Mouse (Mus musculus) adrenal gland (tissue): Measurements from ENCODE around the gene Dennd1b.

Source experiments
- intact Hi-C: fragments of 180-260 bp; cut with DNase I; formaldehyde crosslinking; loops from one replicate; pipeline ENCODE4 v1.15.1; 2025

Gene Dennd1b

GRCm38 (mm10) chr1:138959903-138960483 lies 3.2 kb upstream of the Dennd1b start:
- intact Hi-C loops, result loop anchor here (5.0 kb wide), 1 partner anchor 48 kb away; no protein-coding TSS in a partner anchor

GRCm38 (mm10) chr1:138962266-138963101 lies 751 bp upstream of the Dennd1b start:
- intact Hi-C loops, result no loop called here

GRCm38 (mm10) chr1:138963868-138964458 lies 728 bp downstream of the Dennd1b start:
- intact Hi-C loops, result no loop called here

DNA sequence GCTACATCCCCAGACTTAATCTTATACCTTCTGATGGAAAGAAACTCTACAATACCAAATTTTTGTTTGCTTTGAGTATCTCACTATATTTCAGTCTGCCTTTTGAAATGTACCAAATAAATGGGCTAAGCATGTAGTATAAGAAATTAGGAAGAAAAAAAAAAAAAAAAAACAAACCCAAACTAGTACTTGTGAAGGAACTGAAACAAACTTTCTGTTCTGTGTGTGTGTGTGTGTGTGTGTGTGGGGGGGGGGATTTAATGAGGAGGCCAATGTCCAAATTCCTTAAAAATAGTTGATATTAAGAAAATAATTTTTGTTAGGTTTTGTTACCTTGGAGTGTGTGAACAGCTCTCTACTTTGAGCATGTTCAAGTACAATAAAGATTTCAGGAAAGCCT lies 1.8 kb downstream of the Dennd1b start:
- intact Hi-C loops, result no loop called here

- intact Hi-C loops, result no loop called here
Observed at GRCm38 (mm10) chr1:138965511-138965910, 2.3 kb downstream of the Dennd1b start.

DNA sequence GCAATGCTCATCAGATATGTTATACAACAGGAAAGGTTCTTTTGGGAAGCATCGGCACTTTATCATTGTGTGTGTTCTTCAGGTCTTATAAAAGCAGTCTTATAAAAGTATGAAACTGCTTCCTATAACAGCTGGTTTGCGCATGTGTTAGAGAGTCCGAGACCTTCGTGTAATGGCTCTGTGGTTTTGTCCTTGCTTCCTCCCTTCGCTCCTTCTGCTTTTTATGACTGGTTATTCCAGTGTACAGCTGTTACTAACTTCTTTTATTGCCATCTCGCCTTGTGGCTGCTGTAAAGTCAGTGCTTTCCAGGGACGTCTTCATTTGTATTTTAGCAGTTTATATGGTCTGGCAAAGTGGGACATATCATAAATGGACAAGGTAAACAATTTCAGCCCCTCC lies 4.2 kb downstream of the Dennd1b start:
- intact Hi-C loops, result no loop called here

DNA sequence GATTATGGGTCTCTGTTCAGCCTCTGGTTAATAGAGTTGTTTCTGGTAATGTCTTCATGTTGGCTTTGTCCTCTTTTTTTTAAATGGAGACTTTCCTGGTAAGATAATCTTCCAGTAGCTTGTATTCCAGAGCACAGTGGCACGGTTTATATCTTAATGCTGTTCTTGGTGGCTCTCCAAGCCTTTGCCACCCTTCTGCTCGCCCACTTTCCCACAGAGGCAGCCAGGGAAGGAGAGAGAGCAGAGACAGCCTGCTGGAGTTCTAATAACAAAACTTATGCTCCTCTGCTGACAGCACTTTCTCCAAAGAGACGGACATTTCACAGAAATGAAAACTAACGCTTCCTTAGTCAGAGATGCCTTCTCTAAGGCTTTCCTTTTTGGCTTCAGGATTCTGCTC lies 6.8 kb downstream of the Dennd1b start:
- intact Hi-C loops, result no loop called here

DNA sequence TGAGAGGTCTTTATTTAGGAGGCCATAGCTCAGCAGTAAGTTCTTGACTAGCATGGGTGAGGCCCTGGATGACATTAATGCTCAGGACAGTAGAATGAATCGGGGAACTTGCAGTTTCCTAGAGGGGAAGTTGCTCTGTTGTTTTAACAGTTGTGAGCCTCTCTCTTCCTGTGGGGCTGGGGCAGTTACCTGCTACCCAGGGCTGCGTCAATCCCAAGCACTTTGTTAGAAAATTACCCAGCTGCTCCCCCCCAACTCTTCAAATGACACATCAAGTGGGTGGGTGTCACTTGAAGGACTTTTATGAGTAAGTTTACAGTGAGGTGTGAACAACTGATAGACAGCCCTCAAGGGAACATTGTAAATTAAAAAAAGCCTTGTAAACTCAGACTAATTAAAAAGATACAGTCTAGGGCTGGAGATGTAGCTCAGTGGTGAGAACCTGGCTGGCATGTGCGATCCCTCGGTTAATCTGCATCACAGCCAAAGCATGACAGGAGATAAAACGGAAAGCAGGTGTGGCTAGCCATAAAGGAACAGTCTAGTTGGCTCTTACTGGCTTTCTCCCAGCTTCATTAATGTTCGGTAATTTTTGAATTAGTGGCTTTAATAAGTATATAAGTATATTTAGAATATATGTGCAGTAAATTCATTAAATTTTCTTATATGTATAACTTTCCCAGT lies 10.4 kb downstream of the Dennd1b start:
- intact Hi-C loops, result no loop called here

DNA sequence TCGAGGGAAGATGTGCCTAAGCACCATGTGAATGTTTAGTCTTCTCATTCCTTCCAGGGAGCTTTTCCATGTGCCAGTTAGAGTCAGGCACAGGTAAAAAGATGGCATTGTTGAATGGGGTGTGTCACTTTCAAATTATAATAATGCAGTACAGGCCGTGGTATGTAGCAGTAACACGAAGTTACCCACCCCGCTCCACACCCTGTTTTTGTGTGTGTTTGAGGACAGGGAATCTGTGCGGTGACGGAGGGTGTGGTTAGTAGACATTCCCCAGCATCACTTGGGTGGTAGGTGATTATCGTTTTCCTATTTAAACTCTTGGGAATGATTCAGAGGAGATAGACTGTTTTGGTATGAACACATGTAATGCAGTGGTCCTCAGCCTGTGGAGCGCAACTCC lies 11.6 kb downstream of the Dennd1b start:
- intact Hi-C loops, result no loop called here

GRCm38 (mm10) chr1:138975945-138976344 lies 12.7 kb downstream of the Dennd1b start:
- intact Hi-C loops, result no loop called here

- intact Hi-C loops, result no loop called here
Observed at GRCm38 (mm10) chr1:138982203-138982602, 19.0 kb downstream of the Dennd1b start.

DNA sequence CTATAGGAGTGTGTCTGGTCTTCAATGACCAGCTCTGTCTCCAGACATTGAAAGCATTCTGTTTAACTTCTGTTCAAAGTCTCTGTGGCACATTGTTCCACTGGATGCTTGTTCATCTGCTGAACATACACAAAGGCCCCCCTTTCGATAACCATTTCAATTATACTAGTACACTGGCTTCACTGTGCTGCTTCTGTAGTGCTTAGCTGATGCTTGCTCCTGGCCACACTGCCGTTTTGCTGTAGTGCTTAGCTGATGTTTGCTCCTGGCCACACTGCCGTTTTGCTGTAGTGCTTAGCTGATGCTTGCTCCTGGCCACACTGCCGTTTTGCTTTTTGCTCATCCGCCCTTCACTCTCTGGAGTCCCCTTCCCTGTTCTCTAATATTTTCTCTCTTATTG lies 19.4 kb downstream of the Dennd1b start:
- intact Hi-C loops, result no loop called here

- intact Hi-C loops, result no loop called here
Observed at GRCm38 (mm10) chr1:138983064-138983463, 19.8 kb downstream of the Dennd1b start.

DNA sequence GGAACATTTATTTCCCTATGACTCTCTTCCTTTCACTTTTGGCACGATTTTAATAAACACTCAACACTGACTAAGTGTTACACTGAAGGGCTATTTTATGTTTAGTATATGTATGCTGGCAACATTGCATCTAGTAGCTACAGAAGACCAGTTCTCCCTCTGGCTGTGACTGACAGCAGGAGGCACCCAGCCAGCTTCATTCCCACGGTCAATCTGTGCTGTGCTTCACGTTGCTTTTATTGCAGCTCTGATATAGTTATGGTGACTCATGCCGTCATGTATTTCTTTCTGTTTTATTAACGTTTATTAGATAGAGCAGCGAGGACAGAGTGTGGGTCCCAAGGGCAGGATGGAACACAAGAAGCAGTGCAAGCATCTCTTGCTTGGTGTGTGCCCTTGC lies 20.2 kb downstream of the Dennd1b start:
- intact Hi-C loops, result no loop called here

GRCm38 (mm10) chr1:138984161-138984560 lies 20.9 kb downstream of the Dennd1b start:
- intact Hi-C loops, result no loop called here

GRCm38 (mm10) chr1:138992384-138993138 lies 29.3 kb downstream of the Dennd1b start:
- intact Hi-C loops, result no loop called here

- intact Hi-C loops, result no loop called here
Observed at GRCm38 (mm10) chr1:138995621-138996380, 32.6 kb downstream of the Dennd1b start.

DNA sequence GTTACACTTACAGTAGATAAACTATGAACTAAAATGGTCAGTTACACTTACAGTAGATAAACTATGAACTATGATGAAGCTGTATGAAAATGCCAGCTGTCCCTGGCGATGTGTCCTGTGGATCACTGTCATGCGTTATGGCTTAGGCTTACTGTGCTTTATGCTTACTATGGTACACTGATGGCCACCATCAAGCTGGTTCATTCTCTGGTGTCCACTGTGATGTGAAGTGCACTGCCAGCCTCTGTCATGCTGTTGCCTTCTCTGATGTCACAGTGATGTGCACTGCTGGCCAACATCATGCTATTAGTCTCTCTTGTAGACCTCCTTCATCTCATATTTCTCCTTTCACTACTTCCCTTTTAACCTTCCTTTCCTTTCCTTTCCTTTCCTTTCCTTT lies 33.4 kb downstream of the Dennd1b start:
- intact Hi-C loops, result no loop called here

- intact Hi-C loops, result no loop called here
Observed at GRCm38 (mm10) chr1:139000675-139001379, 37.6 kb downstream of the Dennd1b start.

GRCm38 (mm10) chr1:139003503-139003902 lies 40.3 kb downstream of the Dennd1b start:
- intact Hi-C loops, result no loop called here
